Mouse (Mus musculus): ENCODE data around the gene Col23a1.

DNA sequence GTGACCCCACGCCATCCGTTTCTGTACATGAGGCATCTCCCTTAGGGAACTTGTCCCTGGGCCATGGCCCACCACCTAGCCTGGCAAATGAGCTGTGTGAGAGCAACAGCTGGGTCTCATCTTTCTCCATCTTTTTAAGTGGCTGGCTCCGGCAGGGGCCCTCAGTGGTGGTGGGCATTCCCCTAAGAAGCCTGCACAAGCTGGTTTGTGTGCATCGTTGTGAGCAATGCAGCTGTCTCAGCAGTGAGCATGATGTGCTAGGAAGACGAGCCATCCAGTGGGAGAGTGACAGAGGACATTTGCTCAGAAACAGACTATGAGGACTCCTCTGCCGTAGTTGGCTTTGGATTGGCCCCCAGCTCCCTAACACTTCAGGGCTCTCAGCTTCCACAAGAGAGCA lies 179.0 kb downstream of the Col23a1 start:
- no peak for TF ChIP-seq CTCF (IDR thresholded peaks at IDR 0.05; ENCODE audit: extremely low read depth, insufficient read depth, insufficient read length, insufficient replicate concordance)
- no peak for TF ChIP-seq POLR2A (IDR thresholded peaks at IDR 0.05; ENCODE audit: low read depth, low read length)
